Mouse (Mus musculus) erythroblast, embryonic 14.5 days (primary cell): ENCODE data around the gene Lamc1.

ENCODE experiments used
- GATA1 ChIP-seq: IDR thresholded peaks from 2 replicates; pipeline ENCODE4 v1.6.1; 2012; ENCODE audit warnings: low read length, inconsistent platforms, mixed read lengths
- TAL1 ChIP-seq: IDR thresholded peaks from 3 replicates; pipeline ENCODE4 v1.6.1; 2012; ENCODE audit warnings: low read length, inconsistent platforms, mixed read lengths

DNA sequence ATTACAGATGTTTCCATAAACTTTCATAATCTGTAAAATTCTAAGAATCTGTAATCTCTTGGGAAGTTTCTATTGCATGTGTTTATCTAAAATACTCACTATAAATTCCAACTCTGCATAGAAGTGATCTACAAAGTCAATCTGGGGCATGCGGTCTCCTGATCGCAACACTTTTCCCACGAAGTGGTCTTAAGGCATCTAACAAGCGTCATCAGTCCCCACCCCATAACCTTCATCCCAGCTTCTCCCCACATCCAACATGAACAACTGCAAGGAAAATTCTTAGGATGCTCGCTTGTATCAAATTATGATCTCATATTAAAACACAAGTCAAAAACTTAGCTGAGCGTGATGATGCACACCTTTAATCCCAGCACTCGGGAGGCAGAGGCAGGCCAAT is 14.3 kb downstream of the Lamc1 start:
- TF ChIP-seq TAL1 (no peak), GATA1 (no peak)
